Comparison of ENCODE assay signal across 8 mouse cellular contexts in genomic region chr12:55499031-55499430, GRCm38 (mm10). TPM values are rescaled to one million over a fixed set of nuclear protein-coding genes. Genes with fewer than 3 reads are reported as not detected.
DNase-seq lines count a peak whose midpoint lies in the region; ATAC-seq lines count a peak whose summit lies in the region.

No protein-coding gene starts in this region.

- H3K27ac ChIP-seq in forebrain, embryonic 14.5 days (ENCODE audit: low read depth, low read length): no peak overlapping the region
- H3K27ac ChIP-seq in lung, embryonic 16.5 days (ENCODE audit: low read length): no peak overlapping the region

- H3K4me2 ChIP-seq in forebrain, embryonic 14.5 days (ENCODE audit: low read length): no peak overlapping the region
- peak overlapping the region; percentile 41 for H3K4me2 ChIP-seq in lung, embryonic 16.5 days (ENCODE audit: low read depth, low read length)

- DNase-seq in MN1 (ENCODE audit: low spot score): peak; percentile 96
- DNase-seq in cerebellum, adult 11 months: peak; percentile 71
- peak; percentile 89 for DNase-seq in forebrain, embryonic 14.5 days (ENCODE audit: low spot score)
- peak; percentile 83 for DNase-seq in layer of hippocampus, adult 9-10 months (ENCODE audit: low spot score)
- DNase-seq in ovary, postnatal 36 days (ENCODE audit: low spot score): peak; percentile 62
- peak; percentile 74 to 92 for DNase-seq in thymus, postnatal 10 days (ENCODE audit: low spot score in 2 of 2)

- no peaks in the 10 kb centered on the region for H3K27me3 ChIP-seq in forebrain, embryonic 14.5 days (replicated peaks; ENCODE audit: control insufficient read depth, insufficient read depth, low read length)
- no peaks in the 10 kb centered on the region for H3K27me3 ChIP-seq in lung, embryonic 16.5 days (ENCODE audit: control insufficient read depth, insufficient read depth, low read depth, low read length)

- no peaks in the 10 kb centered on the region for H3K9me3 ChIP-seq in forebrain, embryonic 14.5 days (replicated peaks; ENCODE audit: control insufficient read depth, low read length)
- H3K9me3 ChIP-seq in lung, embryonic 16.5 days (ENCODE audit: control insufficient read depth, low read length): no peaks in the 10 kb centered on the region

- no peaks in the 10 kb centered on the region for H3K4me1 ChIP-seq in forebrain, embryonic 14.5 days (ENCODE audit: control insufficient read depth, insufficient read depth, low read length)
- peaks cover 7% of the 10 kb centered on the region; the same call in 1 of the 2 replicates for H3K4me1 ChIP-seq in lung, embryonic 16.5 days (replicated peaks; ENCODE audit: control insufficient read depth, insufficient read depth, low read length)

- 0% methylated on average over 10 of the region's 10 CpGs for WGBS in forebrain, embryonic 14.5 days
- WGBS in lung, embryonic 16.5 days: 2% methylated on average over 10 of the region's 10 CpGs

- no peak overlapping the region for H3K4me3 ChIP-seq in forebrain, embryonic 14.5 days (ENCODE audit: low read depth, low read length)
- H3K4me3 ChIP-seq in lung, embryonic 16.5 days (ENCODE audit: low read length): no peak overlapping the region

- ATAC-seq in forebrain, embryonic 14.5 days: peak; percentile 84
- ATAC-seq in hematopoietic stem cell, adult 5-6 weeks (replicated peaks in 1 of 2; ENCODE audit: insufficient read depth in 1 of 2, low FRiP score in 2 of 2, low TSS enrichment in 1 of 2, low read depth in 1 of 2, poor library complexity in 2 of 2, severe bottlenecking in 2 of 2): peak; percentile 65 to 79
- ATAC-seq in lung, embryonic 16.5 days (ENCODE audit: low read depth): peak; percentile 80

- no peak overlapping the region for H3K9ac ChIP-seq in forebrain, embryonic 14.5 days (ENCODE audit: low read length)
- H3K9ac ChIP-seq in lung, embryonic 16.5 days (ENCODE audit: low read length): peak overlapping the region; percentile 46; the same call in 1 of the 2 replicates

- H3K36me3 ChIP-seq in forebrain, embryonic 14.5 days (ENCODE audit: control insufficient read depth, insufficient read depth, low read length): no peaks in the 10 kb centered on the region
- H3K36me3 ChIP-seq in lung, embryonic 16.5 days (ENCODE audit: control insufficient read depth, insufficient read depth, low read length): no peaks in the 10 kb centered on the region

RNA-seq across cellular contexts. Expression of gene Nfkbia, which starts 6.6 kb away (rescaled TPM):
- polyA plus RNA-seq in forebrain, embryonic 14.5 days (2014; fragmentation: Nextera tagmentation; extraction: Ambion mirVana): 40.0 and 49.7 TPM in 2 replicates
- 101 and 133 TPM in 2 replicates for total RNA-seq in hematopoietic stem cell, adult 5-6 weeks (2017)
- polyA plus RNA-seq in lung, embryonic 16.5 days (2015; fragmentation: Nextera tagmentation; extraction: Ambion mirVana): 130 and 136 TPM in 2 replicates
